Mouse (Mus musculus): ENCODE measurements at regions not wholly inside any gene's neighbourhood (a gene's known extent, or its start where the extent isn't known, plus 50 kb on each side); places are given as distances from the start of the nearest gene placed in this dataset.

DNA sequence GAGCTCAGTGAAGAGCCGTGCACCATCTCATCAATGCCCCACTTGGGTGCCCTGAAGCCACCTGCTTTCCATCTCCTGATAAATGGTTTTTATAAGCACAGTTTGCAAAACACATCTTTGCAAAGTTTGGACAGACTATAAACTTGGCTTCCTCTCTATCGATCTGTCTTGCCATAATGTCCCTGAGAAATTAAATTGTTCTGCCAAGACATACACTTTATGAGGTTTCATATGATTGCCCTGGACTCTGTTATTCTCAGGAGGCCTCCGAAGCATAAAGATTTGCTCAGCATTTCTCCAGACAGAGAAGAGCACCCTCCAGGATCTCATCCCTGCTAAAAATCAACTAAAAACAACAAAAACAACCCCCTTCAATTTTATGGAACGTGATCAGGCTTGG, 200.2 kb upstream of the Ipo5 start:
- TF ChIP-seq CTCF (IDR thresholded peaks at IDR 0.05; ENCODE audit: low read depth) = no peak
- no peak for TF ChIP-seq EP300 (IDR thresholded peaks at IDR 0.05; ENCODE audit: low read depth)

Measured in liver, embryonic 14.5 days (tissue).